Mouse (Mus musculus): ENCODE data around the gene Rxrb. TPM values are rescaled to one million over a fixed set of nuclear protein-coding genes. Genes with fewer than 3 reads are reported as not detected.

The Rxrb gene
- polyA plus RNA-seq, 1 experiment from 2014 or later: 46.1 TPM

DNA sequence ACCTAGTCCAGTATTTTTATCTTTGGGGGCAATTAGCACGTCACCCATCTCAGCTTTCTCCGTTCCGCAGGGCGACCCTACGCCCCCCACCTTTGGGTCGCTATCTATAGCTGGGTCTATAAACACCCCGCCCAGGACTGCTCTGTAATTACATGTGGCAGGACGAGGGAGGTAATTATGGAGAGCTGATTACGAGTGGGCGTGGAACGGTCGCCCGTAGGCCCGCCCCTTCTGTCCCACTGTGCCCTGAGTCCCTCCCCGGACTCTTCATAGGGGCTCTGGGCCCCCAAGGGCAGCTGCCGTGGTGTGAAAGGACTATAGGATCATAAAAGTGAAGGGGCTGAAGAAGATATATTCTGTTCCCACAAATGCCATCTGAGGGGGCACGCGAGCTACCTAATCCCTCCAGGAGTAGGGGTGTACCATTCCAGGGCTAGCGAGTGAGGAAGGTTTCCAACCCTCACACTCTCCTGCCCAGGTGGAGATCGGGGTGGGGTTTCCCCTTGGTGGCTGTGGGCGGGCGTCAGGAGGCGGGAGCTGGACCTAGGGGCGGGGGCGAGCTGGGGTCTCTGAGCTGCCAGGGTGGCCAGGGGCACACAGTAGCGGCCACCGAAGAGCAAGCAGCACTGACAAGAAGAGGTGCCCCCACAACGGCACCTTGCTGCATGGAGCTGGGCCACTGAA, 7.4 kb downstream of the Rxrb start, which contains the start of gene Col11a2:
TSS of gene Col11a2 (plus strand) at position 560 of the 684 bp plus-strand sequence.
- 0 out of 2 replicates have a peak, but pooled peaks have one; percentile 19 for ATAC-seq (replicated peaks; ENCODE audit: low FRiP score, low read depth)
- Histone ChIP-seq H3K4me1 (replicated peaks; ENCODE audit: insufficient read depth, low read length) (peaks cover 14% of the 10 kb centered on the region), H3K27ac (no peak within 1 kb of the TSS), H3K27me3 (ENCODE audit: insufficient read depth, low read length) (0 out of 2 replicates have a peak, but pooled peaks cover 4% of the 10 kb centered on the region), H3K9ac (ENCODE audit: low read depth, low read length) (no peak within 1 kb of the TSS), H3K4me3 (replicated peaks; ENCODE audit: low read depth, low read length) (0 out of 2 replicates have a peak within 1 kb of the TSS, but pooled peaks have one; percentile 1), H3K36me3 (ENCODE audit: insufficient read depth, low read length) (peaks cover 30% of the 10 kb centered on the region), H3K9me3 (replicated peaks; ENCODE audit: low read length) (no peaks in the 10 kb centered on the region), H3K4me2 (ENCODE audit: low read length) (peak within 1 kb of the TSS; percentile 51)
- 3% methylated on average over 28 of the region's 28 CpGs for WGBS
- peak; percentile 14; the same call in 1 of the 2 replicates for TF ChIP-seq CTCF (IDR thresholded peaks at IDR 0.05; ENCODE audit: low read depth)
- no peak for DNase-seq (ENCODE audit: low spot score)

DNA sequence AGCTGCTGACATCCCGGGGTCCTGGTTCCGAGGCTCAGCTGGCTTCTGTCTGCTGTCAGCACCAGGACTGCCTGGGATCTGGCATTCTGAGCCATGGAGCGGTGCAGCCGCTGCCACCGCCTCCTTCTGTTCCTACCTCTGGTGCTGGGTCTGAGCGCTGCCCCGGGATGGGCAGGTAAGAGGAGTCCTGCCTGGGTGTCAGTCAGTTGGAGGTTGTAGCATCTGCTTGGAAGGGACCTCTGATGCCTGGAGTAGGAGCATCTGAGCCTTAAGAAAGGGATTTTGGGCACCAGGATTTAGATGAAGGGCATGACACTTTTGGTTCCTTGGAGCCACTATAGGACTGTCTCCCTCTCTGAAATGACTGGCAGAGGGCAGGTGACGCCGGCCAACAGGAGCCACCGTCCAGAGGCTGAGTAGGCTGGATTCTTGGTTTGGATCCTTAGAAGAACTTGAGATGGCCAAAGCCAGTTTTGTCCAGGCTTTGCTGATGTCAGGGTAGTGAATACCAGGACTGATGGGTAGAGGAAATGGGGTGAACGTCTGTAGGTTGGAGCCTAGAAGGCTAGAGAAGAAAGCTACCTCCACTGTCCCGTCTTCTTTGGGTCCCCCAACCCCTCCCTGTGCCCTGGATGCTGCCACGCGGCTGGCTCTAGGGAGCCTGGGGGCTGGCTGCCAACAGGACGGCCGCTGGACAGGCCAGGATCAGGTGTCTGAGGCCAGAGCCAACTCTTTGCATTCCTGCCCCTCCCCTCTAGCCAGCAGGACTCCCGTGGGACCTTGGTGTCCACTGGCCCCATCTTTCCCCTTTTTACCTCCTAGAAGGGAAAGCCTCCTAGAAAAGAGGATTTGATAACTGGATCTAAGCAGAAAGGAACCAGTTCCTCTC, 8.2 kb downstream of the Rxrb start:
- H3K36me3 ChIP-seq (ENCODE audit: insufficient read depth, low read length): peaks cover 26% of the 10 kb centered on the region
- no peak for ATAC-seq (replicated peaks; ENCODE audit: low FRiP score, low read depth)
- peaks cover 14% of the 10 kb centered on the region for H3K4me1 ChIP-seq (replicated peaks; ENCODE audit: insufficient read depth, low read length)
- H3K27me3 ChIP-seq (ENCODE audit: insufficient read depth, low read length): 0 out of 2 replicates have a peak, but pooled peaks cover 4% of the 10 kb centered on the region
- WGBS: 16% methylated on average over 17 of the region's 17 CpGs
- peak overlapping the region; percentile 51 for H3K4me2 ChIP-seq (ENCODE audit: low read length)
- TF ChIP-seq CTCF (IDR thresholded peaks at IDR 0.05; ENCODE audit: low read depth): no peak
- DNase-seq (ENCODE audit: low spot score): no peak
- no peak overlapping the region for H3K4me3 ChIP-seq (replicated peaks; ENCODE audit: low read depth, low read length)
- H3K9me3 ChIP-seq (replicated peaks; ENCODE audit: low read length): no peaks in the 10 kb centered on the region
- no peak overlapping the region for H3K27ac ChIP-seq
- H3K9ac ChIP-seq (ENCODE audit: low read depth, low read length): no peak overlapping the region

- ATAC-seq (replicated peaks; ENCODE audit: low FRiP score, low read depth): no peak
- no peak for DNase-seq (ENCODE audit: low spot score)
- no peak overlapping the region for H3K4me2 ChIP-seq (ENCODE audit: low read length)
- no peaks in the 10 kb centered on the region for H3K36me3 ChIP-seq (ENCODE audit: insufficient read depth, low read length)
- no peaks in the 10 kb centered on the region for H3K9me3 ChIP-seq (replicated peaks; ENCODE audit: low read length)
- WGBS: 80% methylated on average over 14 of the region's 14 CpGs
- H3K9ac ChIP-seq (ENCODE audit: low read depth, low read length): no peak overlapping the region
- 0 out of 2 replicates have a peak, but pooled peaks cover 4% of the 10 kb centered on the region for H3K27me3 ChIP-seq (ENCODE audit: insufficient read depth, low read length)
- no peak for TF ChIP-seq CTCF (IDR thresholded peaks at IDR 0.05; ENCODE audit: low read depth)
- no peak overlapping the region for H3K4me3 ChIP-seq (replicated peaks; ENCODE audit: low read depth, low read length)
- no peak overlapping the region for H3K27ac ChIP-seq
- no peaks in the 10 kb centered on the region for H3K4me1 ChIP-seq (replicated peaks; ENCODE audit: insufficient read depth, low read length)
Measured at GRCm38 (mm10) chr17:34045941-34046340, 14.3 kb downstream of the Rxrb start.

- no peak for TF ChIP-seq CTCF (IDR thresholded peaks at IDR 0.05; ENCODE audit: low read depth)
- DNase-seq (ENCODE audit: low spot score): no peak
- H3K36me3 ChIP-seq (ENCODE audit: insufficient read depth, low read length): no peaks in the 10 kb centered on the region
- no peak for ATAC-seq (replicated peaks; ENCODE audit: low FRiP score, low read depth)
- no peaks in the 10 kb centered on the region for H3K27me3 ChIP-seq (ENCODE audit: insufficient read depth, low read length)
- no peak overlapping the region for H3K27ac ChIP-seq
- H3K4me1 ChIP-seq (replicated peaks; ENCODE audit: insufficient read depth, low read length): no peaks in the 10 kb centered on the region
- no peaks in the 10 kb centered on the region for H3K9me3 ChIP-seq (replicated peaks; ENCODE audit: low read length)
- no peak overlapping the region for H3K4me3 ChIP-seq (replicated peaks; ENCODE audit: low read depth, low read length)
- 92% methylated on average over 5 of the region's 5 CpGs for WGBS
- no peak overlapping the region for H3K4me2 ChIP-seq (ENCODE audit: low read length)
- H3K9ac ChIP-seq (ENCODE audit: low read depth, low read length): no peak overlapping the region
Measured at GRCm38 (mm10) chr17:34047404-34048050, 15.9 kb downstream of the Rxrb start.

DNA sequence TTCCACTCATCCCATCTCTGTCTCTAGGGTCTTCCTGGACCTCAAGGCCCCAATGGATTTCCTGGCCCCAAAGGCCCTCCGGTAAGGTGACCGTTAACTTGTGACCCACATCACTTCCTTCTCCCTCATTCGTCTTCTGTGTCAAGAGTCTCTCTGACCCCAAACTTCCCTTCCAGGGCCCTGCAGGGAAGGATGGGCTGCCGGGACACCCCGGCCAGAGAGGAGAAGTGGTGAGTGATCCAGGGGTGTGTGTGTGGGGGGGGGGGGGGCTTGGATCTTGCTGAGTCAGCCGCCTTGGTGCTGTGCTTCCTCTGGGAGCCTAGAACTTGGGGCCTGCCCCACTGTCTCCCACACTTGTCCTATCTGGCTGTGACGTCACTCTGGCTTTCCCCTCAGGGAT, 25.6 kb downstream of the Rxrb start:
- WGBS: 42% methylated on average over 6 of the region's 7 CpGs
- H3K4me3 ChIP-seq (replicated peaks; ENCODE audit: low read depth, low read length): no peak overlapping the region
- no peak for TF ChIP-seq CTCF (IDR thresholded peaks at IDR 0.05; ENCODE audit: low read depth)
- H3K4me1 ChIP-seq (replicated peaks; ENCODE audit: insufficient read depth, low read length): no peaks in the 10 kb centered on the region
- H3K4me2 ChIP-seq (ENCODE audit: low read length): no peak overlapping the region
- DNase-seq (ENCODE audit: low spot score): no peak
- H3K27me3 ChIP-seq (ENCODE audit: insufficient read depth, low read length): no peaks in the 10 kb centered on the region
- ATAC-seq (replicated peaks; ENCODE audit: low FRiP score, low read depth): no peak
- H3K9ac ChIP-seq (ENCODE audit: low read depth, low read length): no peak overlapping the region
- H3K27ac ChIP-seq: no peak overlapping the region
- no peaks in the 10 kb centered on the region for H3K9me3 ChIP-seq (replicated peaks; ENCODE audit: low read length)
- H3K36me3 ChIP-seq (ENCODE audit: insufficient read depth, low read length): no peaks in the 10 kb centered on the region

DNA sequence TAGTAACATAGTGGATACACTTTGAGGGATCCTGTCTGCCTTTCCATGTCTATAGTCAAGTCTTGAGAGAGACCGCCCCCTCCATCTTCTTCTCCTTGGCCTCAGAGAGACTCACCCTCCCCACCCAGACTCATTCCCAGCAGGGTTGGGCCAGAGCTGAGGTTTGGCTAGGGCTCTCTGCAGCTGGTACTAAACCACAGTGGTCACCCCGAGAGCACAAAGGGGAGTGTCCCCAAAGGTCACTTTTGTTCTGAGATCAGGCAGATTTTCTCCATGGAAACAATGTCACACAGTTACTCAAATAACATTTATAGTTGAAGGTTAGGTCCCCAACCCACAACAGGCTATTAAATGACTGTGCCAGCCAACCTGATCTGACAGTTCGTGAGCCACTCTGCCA, 37.3 kb downstream of the Rxrb start:
- ATAC-seq (replicated peaks; ENCODE audit: low FRiP score, low read depth) (no peak), DNase-seq (ENCODE audit: low spot score) (peak; percentile 35)
- H3K27ac ChIP-seq: no peak overlapping the region
- no peaks in the 10 kb centered on the region for H3K27me3 ChIP-seq (ENCODE audit: insufficient read depth, low read length)
- H3K9ac ChIP-seq (ENCODE audit: low read depth, low read length): no peak overlapping the region
- no peaks in the 10 kb centered on the region for H3K4me1 ChIP-seq (replicated peaks; ENCODE audit: insufficient read depth, low read length)
- no peak overlapping the region for H3K4me3 ChIP-seq (replicated peaks; ENCODE audit: low read depth, low read length)
- WGBS: 44% methylated on average over 3 of the region's 3 CpGs
- no peak for TF ChIP-seq CTCF (IDR thresholded peaks at IDR 0.05; ENCODE audit: low read depth)
- no peak overlapping the region for H3K4me2 ChIP-seq (ENCODE audit: low read length)
- no peaks in the 10 kb centered on the region for H3K36me3 ChIP-seq (ENCODE audit: insufficient read depth, low read length)
- H3K9me3 ChIP-seq (replicated peaks; ENCODE audit: low read length): no peaks in the 10 kb centered on the region

Data from kidney, postnatal 0 days (tissue).